Mouse (Mus musculus) C2C12 (cell line): Measurements from ENCODE around the gene Nup88.

Experiments used
- CEBPB ChIP-seq: IDR thresholded peaks from one replicate; pipeline ENCODE4 v1.6.1; 2011; ENCODE audit warnings: low read depth, mild to moderate bottlenecking, control low read depth, moderate library complexity
- CTCF ChIP-seq: IDR thresholded peaks from one replicate; pipeline ENCODE4 v1.5.1; 2011; ENCODE audit not compliant: control insufficient read depth, insufficient read depth, insufficient read length
- MYOD1 ChIP-seq: IDR thresholded peaks from one replicate; pipeline ENCODE4 v1.6.1; 2011; ENCODE audit warnings: low read depth; ENCODE audit not compliant: control insufficient read depth, insufficient read length
- MYOG ChIP-seq: IDR thresholded peaks from one replicate; pipeline ENCODE4 v1.6.1; 2011; ENCODE audit not compliant: control insufficient read depth, insufficient read length; ENCODE audit errors: extremely low read depth

DNA sequence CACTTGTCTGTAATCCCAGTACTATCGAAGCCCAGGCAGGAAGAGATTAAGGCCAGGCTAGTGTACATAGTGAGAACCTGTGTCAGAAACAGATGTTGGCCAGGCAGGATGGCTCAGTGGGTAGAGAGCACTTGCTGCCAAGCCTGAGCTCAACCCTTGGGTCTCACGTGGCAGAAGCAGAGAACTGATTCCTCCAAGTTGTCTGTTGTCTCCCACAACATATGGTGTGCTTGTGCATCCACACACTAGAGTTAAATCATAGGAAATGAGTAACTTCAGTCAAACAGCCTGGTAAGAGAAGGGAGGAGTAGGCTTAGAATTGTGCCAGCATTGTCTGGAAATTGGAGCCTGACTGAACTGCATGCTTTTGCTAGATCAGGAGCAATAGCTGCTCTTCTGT lies 5.4 kb upstream of the Nup88 start:
- TF ChIP-seq CTCF (no peak), MYOD1 (no peak), CEBPB (no peak), MYOG (no peak)
